Mouse (Mus musculus) testis, adult 2 months (tissue): ENCODE measurements at regions not wholly inside any gene's neighbourhood (a gene's known extent, or its start where the extent isn't known, plus 50 kb on each side); places are given as distances from the start of the nearest gene placed in this dataset.
"Not testable (repeated sequence)": the region's sequence is repeated elsewhere in the genome, so short reads cannot be mapped to it uniquely, and the experiment has no call there.

Source experiments
- H3K27ac ChIP-seq: fragments of 200-500 bp; 2 replicates; pipeline ENCODE4 v1.5.1; 2012; ENCODE audit warnings: low read depth, low read length; ENCODE audit not compliant: control insufficient read depth, insufficient read depth
- H3K27me3 ChIP-seq: fragments of 200-500 bp; 2 replicates; pipeline ENCODE4 v1.6.1; 2012; ENCODE audit warnings: mild to moderate bottlenecking, low read length, moderate library complexity; ENCODE audit not compliant: control insufficient read depth, insufficient read depth
- H3K36me3 ChIP-seq: fragments of 200-500 bp; 2 replicates; pipeline ENCODE4 v1.6.1; 2012; ENCODE audit warnings: mild to moderate bottlenecking, low read length; ENCODE audit not compliant: control insufficient read depth, insufficient read depth
- H3K4me1 ChIP-seq: fragments of 200-500 bp; 2 replicates; pipeline ENCODE4 v1.6.1; 2012; ENCODE audit warnings: low read length; ENCODE audit not compliant: control insufficient read depth, insufficient read depth
- H3K4me3 ChIP-seq: fragments of 200-500 bp; 2 replicates; pipeline ENCODE4 v1.5.1; 2012; ENCODE audit warnings: low read depth, mild to moderate bottlenecking, low read length, moderate library complexity, mixed read lengths; ENCODE audit not compliant: control insufficient read depth
- CTCF ChIP-seq: fragments of 200-500 bp; IDR thresholded peaks from 2 replicates; pipeline ENCODE4 v1.5.1; 2012; ENCODE audit warnings: low read depth, mild to moderate bottlenecking, inconsistent platforms, low read length, moderate library complexity; ENCODE audit not compliant: control insufficient read depth, insufficient read depth, insufficient replicate concordance
- POLR2A ChIP-seq: fragments of 200-500 bp; IDR thresholded peaks from 2 replicates; pipeline ENCODE4 v1.6.1; 2012; ENCODE audit warnings: low read depth, mild to moderate bottlenecking, inconsistent platforms, low read length, moderate library complexity; ENCODE audit not compliant: control insufficient read depth

GRCm38 (mm10) chr7:83467006-83467405 is 117.7 kb upstream of the Tmc3 start:
- no peak overlapping the region for H3K27ac ChIP-seq
- no peaks in the 10 kb centered on the region for H3K4me1 ChIP-seq
- H3K4me3 ChIP-seq: no peak overlapping the region
- no peak for TF ChIP-seq CTCF
- no peaks in the 10 kb centered on the region for H3K27me3 ChIP-seq
- no peaks in the 10 kb centered on the region for H3K36me3 ChIP-seq

- H3K27ac ChIP-seq, H3K27me3 ChIP-seq, H3K4me1 ChIP-seq, H3K36me3 ChIP-seq, H3K4me3 ChIP-seq: not testable (repeated sequence)
These were observed 114.9 kb upstream of the Tmc3 start for GRCm38 (mm10) chr7:83469856-83470255.

- TF ChIP-seq CTCF: no peak
- Histone ChIP-seq H3K4me3 (no peak overlapping the region), H3K27ac (no peak overlapping the region)
These were observed 113.6 kb upstream of the Tmc3 start for GRCm38 (mm10) chr7:83471111-83471510.

GRCm38 (mm10) chr7:83474471-83474870 is 110.3 kb upstream of the Tmc3 start:
- H3K27ac ChIP-seq: no peak overlapping the region
- H3K4me3 ChIP-seq: no peak overlapping the region
- no peaks in the 10 kb centered on the region for H3K36me3 ChIP-seq
- no peaks in the 10 kb centered on the region for H3K4me1 ChIP-seq
- TF ChIP-seq CTCF (no peak), POLR2A (no peak)
- H3K27me3 ChIP-seq: no peaks in the 10 kb centered on the region

More at GRCm38 (mm10) chr7:83471111-83471510, 113.6 kb upstream of the Tmc3 start:
- no peaks in the 10 kb centered on the region for H3K4me1 ChIP-seq
- no peaks in the 10 kb centered on the region for H3K36me3 ChIP-seq
- H3K27me3 ChIP-seq: no peaks in the 10 kb centered on the region

GRCm38 (mm10) chr7:83474986-83475385 is 109.7 kb upstream of the Tmc3 start:
- H3K4me1 ChIP-seq: no peaks in the 10 kb centered on the region
- no peak overlapping the region for H3K27ac ChIP-seq
- H3K36me3 ChIP-seq: no peaks in the 10 kb centered on the region
- no peaks in the 10 kb centered on the region for H3K27me3 ChIP-seq
- TF ChIP-seq CTCF (no peak), POLR2A (no peak)
- no peak overlapping the region for H3K4me3 ChIP-seq

GRCm38 (mm10) chr7:83475438-83476160 is 109.1 kb upstream of the Tmc3 start:
- H3K27ac ChIP-seq: no peak overlapping the region
- no peak for TF ChIP-seq POLR2A
- TF ChIP-seq CTCF: no peak
- H3K4me1 ChIP-seq: no peaks in the 10 kb centered on the region
- no peaks in the 10 kb centered on the region for H3K36me3 ChIP-seq
- H3K27me3 ChIP-seq: no peaks in the 10 kb centered on the region
- no peak overlapping the region for H3K4me3 ChIP-seq

- Histone ChIP-seq H3K36me3 (no peaks in the 10 kb centered on the region), H3K27me3 (no peaks in the 10 kb centered on the region), H3K27ac (no peak overlapping the region), H3K4me1 (no peaks in the 10 kb centered on the region), H3K4me3 (no peak overlapping the region)
- no peak for TF ChIP-seq CTCF
- no peak for TF ChIP-seq POLR2A
These were observed 108.6 kb upstream of the Tmc3 start for GRCm38 (mm10) chr7:83476161-83476495.

GRCm38 (mm10) chr7:83476861-83477260 is 107.9 kb upstream of the Tmc3 start:
- H3K36me3 ChIP-seq: no peaks in the 10 kb centered on the region
- no peaks in the 10 kb centered on the region for H3K4me1 ChIP-seq
- no peak for TF ChIP-seq POLR2A
- TF ChIP-seq CTCF: no peak
- no peak overlapping the region for H3K4me3 ChIP-seq
- H3K27ac ChIP-seq: no peak overlapping the region
- H3K27me3 ChIP-seq: no peaks in the 10 kb centered on the region
